Mouse (Mus musculus) neutrophil, adult 59 days (primary cell): Measurements from ENCODE around the gene Gen1. TPM values are rescaled to one million over a fixed set of nuclear protein-coding genes. Genes with fewer than 3 reads are reported as not detected.

Experiments
- total RNA-seq, 2 experiments: library from RNA; stranded (reverse); gene quantifications; 1 replicate in 1 of 2; 2 replicates in 1 of 2; pipeline ENCODE4 v1.2.4; 2023

Gene Gen1
- total RNA-seq = 10 to 100 TPM; 10.4 to 11.3 TPM

DNA sequence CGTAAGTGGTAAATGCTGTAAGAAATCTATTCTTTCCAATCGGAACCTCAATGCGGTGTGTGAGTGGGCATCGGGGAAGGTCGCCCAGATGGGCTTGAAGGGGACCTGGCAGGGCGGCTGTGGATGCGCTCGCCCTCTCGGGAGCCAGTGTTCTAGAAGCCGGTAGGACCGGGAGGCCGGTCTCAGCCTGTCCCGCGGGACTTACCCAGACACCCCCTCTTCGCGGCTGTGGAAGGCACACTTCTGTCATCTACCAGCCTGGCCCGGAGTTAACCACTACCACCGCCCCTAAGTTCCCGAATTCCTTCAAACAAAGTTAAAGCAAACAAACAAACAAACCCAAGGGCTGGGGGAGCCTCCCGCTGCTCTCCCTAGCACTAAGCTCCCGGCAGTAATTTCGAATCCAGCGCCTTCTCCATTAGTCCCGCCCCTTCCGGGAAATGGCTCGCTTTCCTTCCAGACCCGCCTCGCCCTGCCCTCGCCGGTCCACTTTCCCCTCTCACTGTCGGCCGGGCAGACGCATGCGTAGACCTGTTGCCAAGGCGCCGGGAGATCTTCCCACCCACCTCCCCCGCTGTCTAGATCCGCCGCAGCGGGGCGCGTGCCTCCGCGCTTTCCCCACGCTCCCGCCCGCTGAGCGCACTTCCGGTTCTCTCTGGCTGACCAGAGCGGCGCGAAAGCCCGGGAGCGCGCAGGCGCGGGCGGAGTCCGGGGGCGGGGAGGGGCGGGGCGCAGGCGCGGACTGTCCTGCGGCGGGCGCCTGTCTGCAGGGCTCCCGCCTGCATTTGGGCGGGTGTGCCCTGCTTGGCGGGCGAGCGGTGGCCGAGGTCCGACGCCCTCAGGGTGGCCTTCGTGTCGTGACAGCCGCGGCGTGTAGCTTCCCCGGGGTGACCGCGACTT lies at the start of gene Gen1, which contains the start of gene Smc6:
Gene Gen1, minus strand, starts transcription at position 420 of the 900 bp plus-strand sequence.
Gene Smc6, plus strand, starts transcription at position 505 of the 900 bp plus-strand sequence.

DNA sequence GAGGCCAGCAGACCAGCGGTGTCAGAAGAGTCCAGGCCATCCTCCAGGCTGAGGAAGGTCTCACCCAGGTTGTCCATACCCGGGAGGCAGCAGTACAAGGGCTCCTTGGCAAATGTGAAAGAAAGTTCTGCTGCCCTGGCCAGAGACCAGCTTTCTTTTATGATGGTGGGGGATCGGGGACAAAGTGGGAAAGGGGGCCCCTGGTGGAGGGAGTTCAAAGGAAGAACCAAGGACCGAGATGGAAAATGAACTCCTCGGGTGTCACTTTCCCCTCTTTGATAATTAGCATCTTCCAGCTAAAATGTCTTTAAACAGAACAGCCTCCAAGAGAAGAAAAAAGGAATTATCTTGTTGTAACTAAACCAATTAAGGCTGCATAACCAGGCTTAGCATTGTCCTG lies 56.7 kb downstream of the Gen1 start, which contains the start of gene Msgn1:
Gene Msgn1, minus strand, starts transcription at position 101 of the 400 bp plus-strand sequence.

Other genes starting within 250 kb of the Gen1 start
- gene Kcns3, start 114.7 kb downstream of the Gen1 start, total RNA-seq = not detected
- gene Msgn1, start 56.8 kb downstream of the Gen1 start, total RNA-seq = not detected
- gene Smc6, start 85 bp upstream of the Gen1 start, total RNA-seq = 10 to 100 TPM; 38.8 to 39.6 TPM
- not detected for gene Vsnl1, start 170.8 kb upstream of the Gen1 start, total RNA-seq
- not detected for gene Rad51ap2, start 190.3 kb upstream of the Gen1 start, total RNA-seq